Mouse (Mus musculus): ENCODE measurements at regions not wholly inside any gene's neighbourhood (a gene's known extent, or its start where the extent isn't known, plus 50 kb on each side); places are given as distances from the start of the nearest gene placed in this dataset.

- DNase-seq (ENCODE audit: low spot score) = no peak
These were observed 457.0 kb upstream of the Fam92a start for GRCm38 (mm10) chr4:12628702-12629374.

GRCm38 (mm10) chr4:12627158-12627871, 455.5 kb upstream of the Fam92a start:
- no peak for DNase-seq (ENCODE audit: low spot score)

GRCm38 (mm10) chr4:12620756-12621270, 449.0 kb upstream of the Fam92a start:
- DNase-seq (ENCODE audit: low spot score) = no peak

- DNase-seq (ENCODE audit: low spot score) = no peak
These were observed 448.4 kb upstream of the Fam92a start for GRCm38 (mm10) chr4:12620059-12620755.

GRCm38 (mm10) chr4:12616665-12617064, 444.9 kb upstream of the Fam92a start:
- no peak for DNase-seq (ENCODE audit: low spot score)

GRCm38 (mm10) chr4:12611511-12611910, 439.7 kb upstream of the Fam92a start:
- DNase-seq (ENCODE audit: low spot score) = no peak

- DNase-seq (ENCODE audit: low spot score) = no peak
These were observed 429.5 kb upstream of the Fam92a start for GRCm38 (mm10) chr4:12601165-12601919.

GRCm38 (mm10) chr4:12595801-12596515, 424.1 kb upstream of the Fam92a start:
- DNase-seq (ENCODE audit: low spot score) = no peak

GRCm38 (mm10) chr4:12592973-12593372, 421.2 kb upstream of the Fam92a start:
- no peak for DNase-seq (ENCODE audit: low spot score)

GRCm38 (mm10) chr4:12578102-12578501, 406.3 kb upstream of the Fam92a start:
- DNase-seq (ENCODE audit: low spot score) = no peak

GRCm38 (mm10) chr4:12571881-12572280, 400.1 kb upstream of the Fam92a start:
- DNase-seq (ENCODE audit: low spot score) = no peak

GRCm38 (mm10) chr4:12570689-12571088, 398.9 kb upstream of the Fam92a start:
- DNase-seq (ENCODE audit: low spot score) = no peak

GRCm38 (mm10) chr4:12567643-12568042, 395.8 kb upstream of the Fam92a start:
- no peak for DNase-seq (ENCODE audit: low spot score)

GRCm38 (mm10) chr4:12563016-12563415, 391.2 kb upstream of the Fam92a start:
- DNase-seq (ENCODE audit: low spot score) = no peak

- DNase-seq (ENCODE audit: low spot score) = no peak
These were observed 388.7 kb upstream of the Fam92a start for GRCm38 (mm10) chr4:12560546-12560945.

GRCm38 (mm10) chr4:12560015-12560414, 388.2 kb upstream of the Fam92a start:
- no peak for DNase-seq (ENCODE audit: low spot score)

- no peak for DNase-seq (ENCODE audit: low spot score)
These were observed 385.3 kb upstream of the Fam92a start for GRCm38 (mm10) chr4:12557105-12557504.

- DNase-seq (ENCODE audit: low spot score) = no peak
These were observed 377.4 kb upstream of the Fam92a start for GRCm38 (mm10) chr4:12549265-12549664.

- DNase-seq (ENCODE audit: low spot score) = no peak
These were observed 372.1 kb upstream of the Fam92a start for GRCm38 (mm10) chr4:12543906-12544305.

- DNase-seq (ENCODE audit: low spot score) = no peak
These were observed 369.7 kb upstream of the Fam92a start for GRCm38 (mm10) chr4:12541508-12541907.

- DNase-seq (ENCODE audit: low spot score) = no peak
These were observed 367.5 kb upstream of the Fam92a start for GRCm38 (mm10) chr4:12539184-12539791.
